Mouse (Mus musculus) midbrain, embryonic 10.5 days (tissue): ENCODE data around the gene Trim2. TPM values are rescaled to one million over a fixed set of nuclear protein-coding genes. Genes with fewer than 3 reads are reported as not detected.
A peak's percentile ranks its signal among the peaks of the same experiment; 100 is the strongest.

ENCODE experiments used
- DNase-seq: peaks from one replicate; pipeline ENCODE4 v3.0.0-alpha.2; 2017; ENCODE audit warnings: low spot score
- H3K27ac ChIP-seq: fragments of 300-500 bp; sonication (generic); replicated peaks from 2 replicates; pipeline ENCODE4 v1.5.1; 2016; ENCODE audit warnings: mild to moderate bottlenecking
- H3K27me3 ChIP-seq: fragments of 300-500 bp; sonication (generic); 2 replicates; pipeline ENCODE4 v1.6.1; 2016; ENCODE audit warnings: low read depth, mild to moderate bottlenecking; ENCODE audit not compliant: poor library complexity, severe bottlenecking
- H3K36me3 ChIP-seq: fragments of 300-500 bp; sonication (generic); 2 replicates; pipeline ENCODE4 v1.6.1; 2016; ENCODE audit warnings: mild to moderate bottlenecking, moderate library complexity
- H3K4me1 ChIP-seq: fragments of 300-500 bp; sonication (generic); 2 replicates; pipeline ENCODE4 v1.6.1; 2016
- H3K4me3 ChIP-seq: fragments of 300-500 bp; sonication (generic); 2 replicates; pipeline ENCODE4 v1.5.1; 2016; ENCODE audit warnings: mild to moderate bottlenecking, moderate library complexity
- H3K9me3 ChIP-seq: fragments of 300-500 bp; sonication (generic); replicated peaks from 2 replicates; pipeline ENCODE4 v1.6.1; 2016; ENCODE audit warnings: mild to moderate bottlenecking
- WGBS: fragments of 180-500 bp; shearing (Covaris S2); methylation state at CpG from one replicate; pipeline ENCODE4 v1.1.7; 2016; 5-methylcytosine and 5-hydroxymethylcytosine counted together
- polyA plus RNA-seq: library from polyadenylated mRNA; unstranded; fragments of >200 nt; fragmentation: Nextera tagmentation; extraction: Ambion mirVana; gene quantifications from 2 replicates; pipeline ENCODE4 v1.2.1, GENCODE M21; 2016

The Trim2 gene
- polyA plus RNA-seq, 1 experiment from 2014 or later = 81.7 TPM

- no peak overlapping the region for H3K27ac ChIP-seq
- H3K4me1 ChIP-seq = peaks cover 8% of the 10 kb centered on the region
- H3K27me3 ChIP-seq = no peaks in the 10 kb centered on the region
- H3K4me3 ChIP-seq = no peak overlapping the region
- H3K9me3 ChIP-seq = no peaks in the 10 kb centered on the region
- WGBS = 91% methylated on average over 3 of the region's 3 CpGs
- no peak for DNase-seq
- peaks cover 88% of the 10 kb centered on the region for H3K36me3 ChIP-seq
Observed at GRCm38 (mm10) chr3:84206106-84206505, 100.6 kb downstream of the Trim2 start.

- Histone ChIP-seq H3K27me3 (no peaks in the 10 kb centered on the region), H3K4me1 (peaks cover 8% of the 10 kb centered on the region), H3K27ac (no peak overlapping the region), H3K4me3 (no peak overlapping the region), H3K9me3 (no peaks in the 10 kb centered on the region), H3K36me3 (peaks cover 93% of the 10 kb centered on the region)
- 91% methylated on average over 6 of the region's 6 CpGs for WGBS
- no peak for DNase-seq
Observed at GRCm38 (mm10) chr3:84205650-84206049, 101.0 kb downstream of the Trim2 start.

GRCm38 (mm10) chr3:84204640-84205039, 102.0 kb downstream of the Trim2 start:
- H3K27me3 ChIP-seq = no peaks in the 10 kb centered on the region
- peaks cover 92% of the 10 kb centered on the region for H3K36me3 ChIP-seq
- no peak overlapping the region for H3K27ac ChIP-seq
- no peak overlapping the region for H3K4me3 ChIP-seq
- H3K4me1 ChIP-seq = peaks cover 10% of the 10 kb centered on the region
- no peak for DNase-seq
- WGBS = 91% methylated on average over 5 of the region's 5 CpGs
- no peaks in the 10 kb centered on the region for H3K9me3 ChIP-seq

GRCm38 (mm10) chr3:84200559-84201420, 105.9 kb downstream of the Trim2 start:
- Histone ChIP-seq H3K27me3 (no peaks in the 10 kb centered on the region), H3K9me3 (no peaks in the 10 kb centered on the region), H3K36me3 (peaks cover 82% of the 10 kb centered on the region), H3K4me1 (peaks cover 10% of the 10 kb centered on the region), H3K4me3 (no peak overlapping the region), H3K27ac (peak overlapping the region; percentile 46; the same call in 1 of the 2 replicates)
- WGBS = 85% methylated on average over 13 of the region's 13 CpGs
- no peak for DNase-seq

DNA sequence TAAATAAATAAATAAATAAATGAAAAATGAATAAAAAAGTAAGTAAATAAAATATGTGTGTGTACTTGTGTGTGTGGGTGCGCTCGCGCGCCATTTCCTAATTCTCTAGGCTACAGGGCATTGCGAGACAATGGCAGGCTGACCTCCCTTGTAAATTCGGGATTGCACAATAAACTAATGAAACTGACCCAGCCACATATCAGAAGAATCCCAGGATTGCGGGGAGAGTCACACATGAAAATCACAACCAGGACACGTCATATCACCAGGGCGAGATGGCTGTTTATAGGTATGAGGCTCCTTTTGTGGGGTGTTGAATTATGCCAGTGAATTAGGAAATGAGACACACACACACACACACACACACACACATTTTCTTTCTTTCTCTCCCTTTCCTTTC, 107.2 kb downstream of the Trim2 start:
- WGBS = 94% methylated on average over 9 of the region's 9 CpGs
- Histone ChIP-seq H3K4me3 (no peak overlapping the region), H3K27ac (no peak overlapping the region), H3K9me3 (no peaks in the 10 kb centered on the region), H3K27me3 (no peaks in the 10 kb centered on the region), H3K4me1 (peaks cover 10% of the 10 kb centered on the region), H3K36me3 (peaks cover 80% of the 10 kb centered on the region)
- DNase-seq = no peak

DNA sequence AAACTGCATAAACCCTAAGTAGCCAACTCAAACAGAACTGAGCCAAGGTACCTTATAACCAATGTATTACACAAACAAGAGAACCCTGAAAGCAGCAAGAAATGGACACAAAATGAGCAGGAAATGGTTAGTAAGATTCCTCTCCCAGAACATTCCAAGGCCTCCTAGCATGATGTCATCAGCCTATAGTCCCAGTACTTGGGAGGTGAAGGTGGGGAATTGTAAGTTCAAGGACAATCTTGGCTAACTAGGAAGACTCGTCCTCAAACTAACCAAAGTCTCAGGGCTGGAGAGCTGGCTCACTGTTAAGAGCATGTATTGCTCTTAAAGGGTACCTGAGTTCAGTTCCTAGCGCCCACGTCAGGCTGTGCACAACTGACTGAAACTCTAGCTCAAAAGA, 108.4 kb downstream of the Trim2 start:
- Histone ChIP-seq H3K9me3 (no peaks in the 10 kb centered on the region), H3K4me1 (peaks cover 15% of the 10 kb centered on the region), H3K36me3 (peaks cover 82% of the 10 kb centered on the region), H3K27ac (no peak overlapping the region), H3K27me3 (peaks cover 2% of the 10 kb centered on the region; the same call in 1 of the 2 replicates), H3K4me3 (no peak overlapping the region)
- no peak for DNase-seq
- 88% methylated on average over 3 of the region's 3 CpGs for WGBS

- no peak overlapping the region for H3K27ac ChIP-seq
- peaks cover 90% of the 10 kb centered on the region for H3K36me3 ChIP-seq
- whole genome bisulfite sequencing = 63% methylated on average over 4 of the region's 4 CpGs
- no peak overlapping the region for H3K4me3 ChIP-seq
- DNase-seq = no peak
- H3K27me3 ChIP-seq = peaks cover 34% of the 10 kb centered on the region
- H3K4me1 ChIP-seq = peaks cover 24% of the 10 kb centered on the region
- no peaks in the 10 kb centered on the region for H3K9me3 ChIP-seq
Observed at GRCm38 (mm10) chr3:84193881-84194280, 112.8 kb downstream of the Trim2 start.

DNA sequence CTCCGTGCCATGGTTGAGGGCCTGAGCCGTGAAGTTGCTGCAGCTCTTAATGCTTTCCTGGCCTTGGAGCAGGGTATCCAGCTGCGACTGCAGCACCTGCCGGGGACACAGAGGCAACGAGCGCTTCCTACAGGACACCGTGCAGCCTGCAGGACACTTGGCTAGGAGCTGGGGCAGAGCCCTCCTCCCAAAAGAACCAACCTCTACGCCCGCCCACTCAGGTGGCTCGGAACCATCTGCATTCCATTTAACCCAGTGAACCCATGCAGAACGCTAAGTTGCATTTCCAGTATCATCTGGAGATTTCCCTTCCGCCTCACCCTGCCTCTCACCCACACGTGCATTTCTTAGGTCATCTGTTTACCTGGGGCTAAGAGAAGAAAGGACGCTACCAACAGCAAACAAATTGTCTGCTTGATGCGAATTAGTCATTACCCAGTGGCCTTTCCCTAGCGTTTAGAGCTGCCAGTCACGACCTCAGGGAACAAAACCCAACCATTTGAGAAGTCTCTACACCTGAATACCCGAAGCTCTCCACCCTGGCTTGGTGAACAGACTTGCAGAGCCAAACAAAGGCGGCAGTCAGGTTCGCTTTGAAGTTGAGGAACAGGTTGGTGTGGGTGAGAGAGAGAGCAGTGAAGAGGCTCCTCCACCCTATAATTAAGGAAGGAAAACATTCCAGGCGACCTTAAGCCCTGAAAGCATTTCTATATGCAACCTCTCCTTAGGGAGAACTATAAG, 115.4 kb downstream of the Trim2 start:
- Histone ChIP-seq H3K27ac (peak overlapping the region; percentile 30; the same call in 1 of the 2 replicates), H3K27me3 (peaks cover 34% of the 10 kb centered on the region), H3K4me1 (peaks cover 30% of the 10 kb centered on the region), H3K4me3 (peak overlapping the region; percentile 23; the same call in 1 of the 2 replicates), H3K36me3 (peaks cover 91% of the 10 kb centered on the region), H3K9me3 (no peaks in the 10 kb centered on the region)
- no peak for DNase-seq
- 47% methylated on average over 21 of the region's 21 CpGs for WGBS

GRCm38 (mm10) chr3:84190513-84191061, 116.1 kb downstream of the Trim2 start:
- WGBS = 23% methylated on average over 41 of the region's 41 CpGs
- Histone ChIP-seq H3K4me1 (peaks cover 30% of the 10 kb centered on the region), H3K36me3 (peaks cover 91% of the 10 kb centered on the region), H3K27ac (peak overlapping the region; percentile 30; the same call in 1 of the 2 replicates), H3K9me3 (no peaks in the 10 kb centered on the region), H3K27me3 (peaks cover 34% of the 10 kb centered on the region), H3K4me3 (peak overlapping the region; percentile 23)
- peak; percentile 46 for DNase-seq

DNA sequence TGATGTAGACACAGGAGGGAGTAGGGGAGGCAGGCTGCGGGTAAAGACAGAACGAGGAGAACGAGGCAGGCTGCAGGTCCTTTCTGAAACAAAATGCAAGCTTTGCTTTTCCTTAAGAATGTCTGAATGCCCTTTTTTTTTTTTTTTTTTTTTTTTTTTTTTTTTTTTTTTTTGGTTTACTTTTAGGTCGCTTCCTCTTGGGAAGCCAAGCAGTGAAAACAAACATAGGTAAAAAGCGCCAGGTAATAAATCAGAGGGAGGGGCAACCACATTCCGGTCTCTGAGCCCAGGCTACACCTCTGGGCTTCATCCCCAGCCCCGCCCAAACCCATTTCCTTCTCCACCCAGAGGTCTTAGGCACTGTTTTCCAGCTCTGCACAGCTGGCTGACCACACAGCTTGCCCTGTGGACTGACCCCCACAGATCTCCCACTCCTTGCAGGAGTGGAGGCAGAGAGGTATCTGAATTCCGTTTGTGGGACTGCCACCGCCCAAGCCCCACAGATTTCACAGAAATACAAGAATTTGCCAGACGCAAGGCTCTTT, 117.0 kb downstream of the Trim2 start:
- Histone ChIP-seq H3K36me3 (peaks cover 92% of the 10 kb centered on the region), H3K4me3 (no peak overlapping the region), H3K4me1 (peaks cover 30% of the 10 kb centered on the region), H3K9me3 (no peaks in the 10 kb centered on the region), H3K27me3 (peaks cover 34% of the 10 kb centered on the region), H3K27ac (no peak overlapping the region)
- 53% methylated on average over 10 of the region's 10 CpGs for WGBS
- no peak for DNase-seq

DNA sequence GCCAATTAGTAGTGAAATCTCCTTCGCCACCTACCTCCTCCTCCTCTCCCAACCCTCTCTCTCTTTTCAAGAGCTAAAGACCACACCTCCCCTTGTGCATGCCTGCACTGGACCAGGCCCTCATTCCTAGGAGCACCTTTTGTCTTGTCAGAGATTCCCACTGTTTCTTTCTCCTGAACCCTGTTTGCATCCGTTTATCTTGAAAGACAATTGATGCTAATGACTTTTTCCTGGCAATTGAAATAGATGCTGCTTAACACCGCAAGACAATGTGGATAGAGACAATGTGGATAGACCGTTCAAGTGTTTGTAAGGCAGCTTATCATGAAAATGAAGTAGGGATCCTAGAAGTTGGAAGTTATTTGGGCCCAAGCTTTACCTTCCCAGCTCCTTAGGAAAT, 125.0 kb downstream of the Trim2 start:
- Histone ChIP-seq H3K36me3 (peaks cover 61% of the 10 kb centered on the region), H3K4me1 (peaks cover 24% of the 10 kb centered on the region), H3K9me3 (no peaks in the 10 kb centered on the region), H3K27ac (no peak overlapping the region), H3K4me3 (no peak overlapping the region), H3K27me3 (no peaks in the 10 kb centered on the region)
- DNase-seq = no peak
- 16% methylated on average over 4 of the region's 4 CpGs for WGBS

DNA sequence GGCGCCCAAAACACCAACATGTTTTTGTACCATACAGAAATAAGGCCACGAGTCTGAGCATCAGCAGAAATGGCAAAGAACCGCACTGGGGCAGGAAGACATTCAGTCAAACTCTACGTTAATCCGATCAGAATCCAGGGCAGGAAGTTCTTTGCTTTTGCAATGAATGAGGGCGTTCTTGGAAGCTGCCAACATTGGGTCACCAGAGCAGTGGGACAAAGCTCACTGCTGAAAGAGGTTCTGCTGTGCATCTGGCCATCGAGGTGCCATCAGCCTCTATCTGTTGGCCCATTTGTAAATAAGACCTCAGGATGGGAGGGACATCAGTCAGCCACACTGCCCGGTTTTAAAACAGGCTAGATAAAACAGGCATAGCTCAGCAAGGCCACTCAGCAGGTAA, 125.6 kb downstream of the Trim2 start:
- Histone ChIP-seq H3K27me3 (no peaks in the 10 kb centered on the region), H3K4me1 (peaks cover 30% of the 10 kb centered on the region), H3K27ac (no peak overlapping the region), H3K9me3 (no peaks in the 10 kb centered on the region), H3K4me3 (no peak overlapping the region), H3K36me3 (peaks cover 61% of the 10 kb centered on the region)
- no peak for DNase-seq
- 28% methylated on average over 8 of the region's 8 CpGs for WGBS
